Mouse (Mus musculus) spleen, adult 2 months (tissue): ENCODE results near the gene Elmod3. TPM values are rescaled to one million over a fixed set of nuclear protein-coding genes. Genes with fewer than 3 reads are reported as not detected.

Experiments used
- DNase-seq, 2 experiments: peaks; one replicate each; pipeline versions ENCODE4 v3.0.0 to v3.0.0-alpha.2; 2012 to 2021; ENCODE audit warnings: low spot score in 2 of 2, low read depth in 1 of 2
- H3K27ac ChIP-seq: fragments of 200-500 bp; 2 replicates; pipeline ENCODE4 v1.5.1; 2012; ENCODE audit warnings: low read length, inconsistent platforms; ENCODE audit not compliant: insufficient read depth
- H3K27me3 ChIP-seq: fragments of 200-500 bp; 2 replicates; pipeline ENCODE4 v1.6.1; 2012; ENCODE audit warnings: mild to moderate bottlenecking, moderate library complexity, low read length, inconsistent platforms; ENCODE audit not compliant: control insufficient read depth, insufficient read depth
- H3K36me3 ChIP-seq: fragments of 200-500 bp; 2 replicates; pipeline ENCODE4 v1.6.1; 2012; ENCODE audit warnings: mild to moderate bottlenecking, low read length, inconsistent platforms; ENCODE audit not compliant: control insufficient read depth, insufficient read depth
- H3K4me1 ChIP-seq: fragments of 200-500 bp; 2 replicates; pipeline ENCODE4 v1.6.1; 2011; ENCODE audit warnings: inconsistent platforms; ENCODE audit not compliant: control insufficient read depth, insufficient read depth, insufficient read length
- H3K4me3 ChIP-seq: fragments of 200-500 bp; 2 replicates; pipeline ENCODE4 v1.5.1; 2011; ENCODE audit warnings: mild to moderate bottlenecking, inconsistent platforms; ENCODE audit not compliant: insufficient read depth, insufficient read length; ENCODE audit errors: extremely low read depth
- CTCF ChIP-seq: fragments of 200-500 bp; IDR thresholded peaks from 2 replicates; pipeline ENCODE4 v1.5.1; 2011; ENCODE audit warnings: mild to moderate bottlenecking, inconsistent platforms; ENCODE audit not compliant: insufficient read depth, insufficient read length, insufficient replicate concordance; ENCODE audit errors: extremely low read depth
- POLR2A ChIP-seq: fragments of 200-500 bp; IDR thresholded peaks from 2 replicates; pipeline ENCODE4 v1.6.1; 2011; ENCODE audit warnings: low read depth, low read length, inconsistent platforms
- WGBS: fragments of 180-500 bp; shearing (Covaris S2); methylation state at CpG from one replicate; pipeline ENCODE4 v1.1.7; 2018; 5-methylcytosine and 5-hydroxymethylcytosine counted together
- polyA plus RNA-seq: library from polyadenylated mRNA; depleted of rRNA; stranded (reverse); fragments of >200 nt; gene quantifications from 2 replicates; pipeline ENCODE4 v1.2.3, GENCODE M21; 2012

Elmod3 gene
- polyA plus RNA-seq, 1 experiment, result 12.2 TPM

DNA sequence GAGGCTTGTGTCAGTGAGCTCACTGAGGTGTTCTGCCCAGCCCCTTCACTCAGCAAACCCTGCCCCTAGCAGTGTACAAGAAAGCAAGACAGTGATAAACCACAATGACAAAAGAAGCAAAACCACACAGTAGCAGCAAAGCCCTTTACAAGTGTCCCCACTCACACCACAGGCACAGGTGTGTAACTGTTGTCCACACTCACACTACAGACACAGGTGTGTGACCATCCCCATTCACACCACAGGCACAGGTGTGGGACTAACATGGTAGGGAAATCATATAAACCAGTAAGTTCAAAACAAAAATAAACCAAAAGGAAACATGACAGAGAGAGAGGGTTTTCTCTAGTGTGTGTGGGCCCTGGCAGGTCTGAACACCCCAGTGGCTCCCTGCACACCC lies 9.9 kb downstream of the Elmod3 start:
- no peak for DNase-seq
- Histone ChIP-seq H3K27me3 (no peaks in the 10 kb centered on the region), H3K36me3 (peaks cover 4% of the 10 kb centered on the region; the same call in 1 of the 2 replicates), H3K4me3 (no peak overlapping the region), H3K27ac (no peak overlapping the region), H3K4me1 (no peaks in the 10 kb centered on the region)
- no peak for TF ChIP-seq CTCF
- no peak for TF ChIP-seq POLR2A

DNA sequence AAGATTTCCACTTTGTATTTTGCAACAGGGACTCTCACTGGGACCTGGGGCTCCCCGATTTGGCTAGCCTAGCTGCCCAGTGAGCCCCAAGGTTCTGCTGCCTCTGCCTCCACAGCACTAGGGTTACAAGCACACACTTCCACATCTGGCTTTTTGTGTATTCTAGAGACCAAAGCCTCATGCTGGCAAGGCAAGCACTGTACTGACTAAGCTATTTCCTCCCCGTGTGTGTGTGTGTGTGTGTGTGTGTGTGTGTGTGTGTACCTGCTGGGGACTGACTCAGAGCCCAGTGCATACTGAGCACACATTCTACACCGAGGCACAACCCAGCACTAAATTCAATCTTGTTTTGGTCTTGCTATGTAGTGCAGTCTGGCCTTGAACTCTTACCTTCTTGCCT lies 11.5 kb downstream of the Elmod3 start:
- H3K4me1 ChIP-seq, result no peaks in the 10 kb centered on the region
- H3K27ac ChIP-seq, result no peak overlapping the region
- peaks cover 4% of the 10 kb centered on the region; the same call in 1 of the 2 replicates for H3K36me3 ChIP-seq
- DNase-seq, result no peak
- TF ChIP-seq POLR2A, result no peak
- TF ChIP-seq CTCF, result no peak
- H3K27me3 ChIP-seq, result no peaks in the 10 kb centered on the region
- WGBS, result 81% methylated on average over 3 of the region's 3 CpGs
- H3K4me3 ChIP-seq, result no peak overlapping the region

GRCm38 (mm10) chr6:72584154-72584553 lies 14.1 kb downstream of the Elmod3 start:
- H3K4me3 ChIP-seq, result no peak overlapping the region
- WGBS, result 93% methylated on average over 11 of the region's 11 CpGs
- H3K36me3 ChIP-seq, result peaks cover 6% of the 10 kb centered on the region
- no peak for DNase-seq
- no peaks in the 10 kb centered on the region for H3K4me1 ChIP-seq
- TF ChIP-seq POLR2A (no peak), CTCF (no peak)
- no peaks in the 10 kb centered on the region for H3K27me3 ChIP-seq
- H3K27ac ChIP-seq, result no peak overlapping the region

DNA sequence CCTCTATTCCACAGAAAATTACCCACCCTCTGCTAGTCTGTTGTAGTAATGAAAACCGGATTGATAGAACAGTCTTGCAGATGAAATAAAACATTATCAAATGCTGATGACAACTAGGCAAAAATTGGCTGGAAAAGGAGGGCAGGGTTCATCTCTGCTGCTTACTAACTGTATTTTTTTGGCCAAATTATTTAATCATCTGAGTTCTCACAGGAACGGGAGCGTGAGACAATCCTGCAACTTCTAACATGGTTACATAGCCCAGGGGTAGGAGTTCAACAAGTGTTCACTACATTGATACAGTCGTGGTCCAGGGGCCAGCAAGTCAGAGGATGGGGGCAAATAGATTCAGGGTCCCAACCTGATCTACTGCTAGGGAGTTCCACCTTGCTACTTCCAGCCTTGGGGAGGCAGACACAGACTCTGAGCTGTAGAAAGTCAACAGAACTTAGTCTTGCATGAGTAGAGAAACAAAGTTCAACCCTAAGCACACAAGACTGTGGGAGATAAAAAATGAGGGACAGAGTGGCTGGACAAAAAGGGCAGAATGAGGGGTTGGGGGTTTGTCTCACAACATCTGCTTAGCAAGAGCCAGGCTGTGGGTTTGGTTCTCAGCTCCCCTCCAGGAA lies 14.9 kb downstream of the Elmod3 start:
- no peak for TF ChIP-seq POLR2A
- TF ChIP-seq CTCF, result no peak
- Histone ChIP-seq H3K36me3 (peaks cover 6% of the 10 kb centered on the region), H3K27ac (no peak overlapping the region), H3K27me3 (no peaks in the 10 kb centered on the region), H3K4me1 (no peaks in the 10 kb centered on the region), H3K4me3 (no peak overlapping the region)
- 87% methylated on average over 4 of the region's 4 CpGs for WGBS
- DNase-seq, result no peak

- Histone ChIP-seq H3K4me3 (no peak overlapping the region), H3K4me1 (no peaks in the 10 kb centered on the region), H3K27me3 (no peaks in the 10 kb centered on the region), H3K36me3 (peaks cover 11% of the 10 kb centered on the region), H3K27ac (no peak overlapping the region)
- WGBS, result 77% methylated on average over 11 of the region's 11 CpGs
- no peak for DNase-seq
- TF ChIP-seq POLR2A (no peak), CTCF (no peak)
These were observed 16.4 kb downstream of the Elmod3 start for GRCm38 (mm10) chr6:72581625-72582382.

- no peak overlapping the region for H3K4me3 ChIP-seq
- H3K27ac ChIP-seq, result no peak overlapping the region
- H3K4me1 ChIP-seq, result no peaks in the 10 kb centered on the region
- H3K36me3 ChIP-seq, result peaks cover 13% of the 10 kb centered on the region
- 94% methylated on average over 3 of the region's 3 CpGs for WGBS
- no peak for DNase-seq
- H3K27me3 ChIP-seq, result no peaks in the 10 kb centered on the region
- TF ChIP-seq POLR2A (no peak), CTCF (no peak)
These were observed 22.2 kb downstream of the Elmod3 start for GRCm38 (mm10) chr6:72576041-72576440.

- TF ChIP-seq CTCF (no peak), POLR2A (no peak)
- peaks cover 11% of the 10 kb centered on the region for H3K36me3 ChIP-seq
- DNase-seq, result no peak
- H3K4me3 ChIP-seq, result no peak overlapping the region
- no peaks in the 10 kb centered on the region for H3K4me1 ChIP-seq
- H3K27ac ChIP-seq, result no peak overlapping the region
- no peaks in the 10 kb centered on the region for H3K27me3 ChIP-seq
- 94% methylated on average over 3 of the region's 3 CpGs for WGBS
These were observed 26.4 kb downstream of the Elmod3 start for GRCm38 (mm10) chr6:72571826-72572225.
